In the genomic region with DNA sequence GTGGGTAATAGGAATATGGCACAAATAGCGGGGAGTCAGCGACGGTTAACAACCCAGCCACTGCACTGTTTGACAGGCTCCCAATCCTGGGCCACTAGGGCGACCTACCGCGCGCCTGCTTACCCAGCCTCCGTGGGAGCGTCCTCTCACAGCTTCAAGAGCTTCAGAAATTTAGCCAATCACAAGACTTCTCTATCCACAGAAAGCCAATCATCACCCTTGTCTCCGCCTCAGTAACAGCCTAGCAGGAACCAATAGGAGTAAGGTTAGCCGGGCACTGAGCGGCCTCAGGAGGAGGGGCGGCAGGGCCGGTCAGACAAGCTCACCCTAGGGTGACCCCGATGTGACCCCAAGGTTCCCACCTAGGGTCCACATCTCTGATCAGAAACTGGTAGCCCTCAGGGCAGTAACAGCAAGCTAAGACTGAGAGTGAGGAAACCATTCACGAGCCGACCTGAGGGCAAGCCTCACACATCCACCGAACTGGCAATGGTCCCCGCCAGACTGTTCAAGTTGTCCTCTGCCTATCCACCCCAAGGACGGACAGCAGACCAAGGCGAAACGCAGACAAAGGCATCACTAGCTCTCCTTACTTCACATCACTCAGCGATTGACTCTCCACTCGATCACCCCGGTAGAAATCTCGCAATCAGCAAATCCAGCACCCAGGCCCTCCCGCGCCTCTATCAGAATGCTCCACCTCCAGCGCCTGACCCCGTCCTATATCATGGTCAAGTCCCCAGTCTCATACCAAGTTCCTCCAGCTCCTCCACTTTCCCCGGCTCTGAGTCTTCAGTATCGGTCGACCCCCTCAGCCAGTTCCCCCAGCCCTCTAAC, we compare ENCODE assay signal across 8 mouse cellular contexts. TPM values are rescaled to one million over a fixed set of nuclear protein-coding genes. Genes with fewer than 3 reads are reported as not detected.
A peak's percentile ranks its signal among the peaks of the same experiment; 100 is the strongest.
DNase-seq lines count a peak whose midpoint lies in the region; ATAC-seq lines count a peak whose summit lies in the region.

No protein-coding gene starts in this region.

- H3K9me3 ChIP-seq in heart, embryonic 10.5 days: no peaks in the 10 kb centered on the region
- H3K9me3 ChIP-seq in kidney, embryonic 14.5 days (ENCODE audit: control insufficient read depth, low read length): no peaks in the 10 kb centered on the region
- H3K9me3 ChIP-seq in limb, embryonic 15.5 days: no peaks in the 10 kb centered on the region
- H3K9me3 ChIP-seq in midbrain, embryonic 16.5 days (replicated peaks; ENCODE audit: control insufficient read depth, low read length, poor library complexity, severe bottlenecking): no peaks in the 10 kb centered on the region

- under 1% methylated on average over 33 of the region's 33 CpGs for WGBS in heart, embryonic 10.5 days
- WGBS in kidney, embryonic 14.5 days: under 1% methylated on average over 33 of the region's 33 CpGs
- WGBS in limb, embryonic 15.5 days: under 1% methylated on average over 33 of the region's 33 CpGs
- WGBS in midbrain, embryonic 16.5 days: under 1% methylated on average over 33 of the region's 33 CpGs

- peaks cover 63% of the 10 kb centered on the region for H3K4me1 ChIP-seq in heart, embryonic 10.5 days
- H3K4me1 ChIP-seq in kidney, embryonic 14.5 days (ENCODE audit: control insufficient read depth, insufficient read depth, low read length): peaks cover 33% of the 10 kb centered on the region
- H3K4me1 ChIP-seq in limb, embryonic 15.5 days: peaks cover 50% of the 10 kb centered on the region
- H3K4me1 ChIP-seq in midbrain, embryonic 16.5 days (ENCODE audit: control insufficient read depth, insufficient read depth, low read length): peaks cover 39% of the 10 kb centered on the region

- H3K9ac ChIP-seq in kidney, embryonic 14.5 days (ENCODE audit: low read depth, low read length): peak overlapping the region; percentile 90
- peak overlapping the region; percentile 68 for H3K9ac ChIP-seq in limb, embryonic 15.5 days
- H3K9ac ChIP-seq in midbrain, embryonic 16.5 days (ENCODE audit: low read depth, low read length): peak overlapping the region; percentile 90

- H3K36me3 ChIP-seq in heart, embryonic 10.5 days: peaks cover 61% of the 10 kb centered on the region
- peaks cover 59% of the 10 kb centered on the region for H3K36me3 ChIP-seq in kidney, embryonic 14.5 days (ENCODE audit: control insufficient read depth, insufficient read depth, low read length)
- peaks cover 52% of the 10 kb centered on the region for H3K36me3 ChIP-seq in limb, embryonic 15.5 days
- peaks cover 36% of the 10 kb centered on the region for H3K36me3 ChIP-seq in midbrain, embryonic 16.5 days (ENCODE audit: control insufficient read depth, insufficient read depth, low read length)

- H3K27ac ChIP-seq in heart, embryonic 10.5 days: peak overlapping the region; percentile 98
- H3K27ac ChIP-seq in kidney, embryonic 14.5 days (ENCODE audit: low read depth, low read length): peak overlapping the region; percentile 99
- H3K27ac ChIP-seq in limb, embryonic 15.5 days: peak overlapping the region; percentile 98
- peak overlapping the region; percentile 84 for H3K27ac ChIP-seq in midbrain, embryonic 16.5 days (ENCODE audit: low read length)

- no peaks in the 10 kb centered on the region for H3K27me3 ChIP-seq in heart, embryonic 10.5 days (ENCODE audit: insufficient read depth, poor library complexity, severe bottlenecking)
- no peaks in the 10 kb centered on the region for H3K27me3 ChIP-seq in kidney, embryonic 14.5 days (ENCODE audit: control insufficient read depth, insufficient read depth, low read length)
- H3K27me3 ChIP-seq in limb, embryonic 15.5 days: no peaks in the 10 kb centered on the region
- H3K27me3 ChIP-seq in midbrain, embryonic 16.5 days (ENCODE audit: control insufficient read depth, insufficient read depth, low read depth, low read length): no peaks in the 10 kb centered on the region

- H3K4me2 ChIP-seq in kidney, embryonic 14.5 days (replicated peaks; ENCODE audit: low read depth, low read length): peak overlapping the region; percentile 68
- peak overlapping the region; percentile 94 for H3K4me2 ChIP-seq in limb, embryonic 15.5 days
- H3K4me2 ChIP-seq in midbrain, embryonic 16.5 days (ENCODE audit: low read length): peak overlapping the region; percentile 92

- H3K4me3 ChIP-seq in heart, embryonic 10.5 days: peak overlapping the region; percentile 86
- H3K4me3 ChIP-seq in kidney, embryonic 14.5 days (ENCODE audit: low read length): peak overlapping the region; percentile 85
- peak overlapping the region; percentile 62 for H3K4me3 ChIP-seq in limb, embryonic 15.5 days
- H3K4me3 ChIP-seq in midbrain, embryonic 16.5 days (ENCODE audit: low read depth, low read length): peak overlapping the region; percentile 75

- ATAC-seq in erythroblast, adult 5-6 weeks (replicated peaks; ENCODE audit: low FRiP score, poor library complexity, severe bottlenecking): peak; percentile 81
- ATAC-seq in kidney, embryonic 14.5 days (ENCODE audit: low FRiP score, low TSS enrichment): peak; percentile 65
- ATAC-seq in limb, embryonic 15.5 days (ENCODE audit: insufficient number of reproducible peaks, low FRiP score, low TSS enrichment, low read depth): peak; percentile 57
- ATAC-seq in midbrain, embryonic 16.5 days: peak; percentile 70

- DNase-seq in A20 (ENCODE audit: low read depth, low spot score): peak; percentile 95
- DNase-seq in adrenal gland, postnatal 36 days: peak; percentile 84 to 86
- peak; percentile 96 for DNase-seq in heart, embryonic 10.5 days (ENCODE audit: low spot score)
- peak; percentile 51 to 61 for DNase-seq in spleen, postnatal 14 days (ENCODE audit: low spot score in 2 of 2)

RNA-seq across cellular contexts. Expression of a gene that starts 4.7 kb away (rescaled TPM):
- 10 to 100 TPM; 31.8 to 48.0 TPM for total RNA-seq in adrenal gland, postnatal 36 days (2021)
- 5.8 and 8.2 TPM in 2 replicates for total RNA-seq in erythroblast, adult 5-6 weeks (2015; ENCODE audit: low replicate concordance)
- 0.84 and 1.5 TPM in 2 replicates for total RNA-seq in erythroblast, adult 5-6 weeks (2017; ENCODE audit: low replicate concordance)
- 20.9 and 26.9 TPM in 2 replicates for polyA plus RNA-seq in heart, embryonic 10.5 days (2016; fragmentation: Nextera tagmentation; extraction: Ambion mirVana)
- 36.1 and 37.4 TPM in 2 replicates for polyA plus RNA-seq in kidney, embryonic 14.5 days (2014; fragmentation: Nextera tagmentation; extraction: Ambion mirVana)
- polyA plus RNA-seq in limb, embryonic 15.5 days (2015; fragmentation: Nextera tagmentation; extraction: Ambion mirVana): 30.8 and 32.0 TPM in 2 replicates
- 36.4 and 39.0 TPM in 2 replicates for polyA plus RNA-seq in midbrain, embryonic 16.5 days (2015; fragmentation: Nextera tagmentation; extraction: Ambion mirVana)

RNA-seq across cellular contexts. Expression of a gene that starts 10.7 kb away (rescaled TPM):
- total RNA-seq in adrenal gland, postnatal 36 days (2021): 10 to 100 TPM; 13.4 to 17.8 TPM
- total RNA-seq in erythroblast, adult 5-6 weeks (2015; ENCODE audit: low replicate concordance): not detected in 2 replicates
- not detected in 2 replicates for total RNA-seq in erythroblast, adult 5-6 weeks (2017; ENCODE audit: low replicate concordance)
- polyA plus RNA-seq in heart, embryonic 10.5 days (2016; fragmentation: Nextera tagmentation; extraction: Ambion mirVana): 38.9 and 52.5 TPM in 2 replicates
- 36.8 and 39.6 TPM in 2 replicates for polyA plus RNA-seq in kidney, embryonic 14.5 days (2014; fragmentation: Nextera tagmentation; extraction: Ambion mirVana)
- polyA plus RNA-seq in limb, embryonic 15.5 days (2015; fragmentation: Nextera tagmentation; extraction: Ambion mirVana): 18.8 and 20.4 TPM in 2 replicates
- 5.2 and 5.9 TPM in 2 replicates for polyA plus RNA-seq in midbrain, embryonic 16.5 days (2015; fragmentation: Nextera tagmentation; extraction: Ambion mirVana)

RNA-seq across cellular contexts. Expression of a gene that starts 13.3 kb away (rescaled TPM):
- total RNA-seq in adrenal gland, postnatal 36 days (2021): 10 to 100 TPM; 49.0 to 50.9 TPM
- 12.5 and 16.1 TPM in 2 replicates for total RNA-seq in erythroblast, adult 5-6 weeks (2015; ENCODE audit: low replicate concordance)
- total RNA-seq in erythroblast, adult 5-6 weeks (2017; ENCODE audit: low replicate concordance): 23.5 and 31.4 TPM in 2 replicates
- polyA plus RNA-seq in heart, embryonic 10.5 days (2016; fragmentation: Nextera tagmentation; extraction: Ambion mirVana): 27.4 and 31.8 TPM in 2 replicates
- 11.1 and 23.9 TPM in 2 replicates for polyA plus RNA-seq in kidney, embryonic 14.5 days (2014; fragmentation: Nextera tagmentation; extraction: Ambion mirVana)
- 30.2 and 36.6 TPM in 2 replicates for polyA plus RNA-seq in limb, embryonic 15.5 days (2015; fragmentation: Nextera tagmentation; extraction: Ambion mirVana)
- polyA plus RNA-seq in midbrain, embryonic 16.5 days (2015; fragmentation: Nextera tagmentation; extraction: Ambion mirVana): 27.1 and 28.9 TPM in 2 replicates

RNA-seq across cellular contexts. Expression of a gene that starts 13.5 kb away (rescaled TPM):
- 100 to 1,000 TPM; 132 to 158 TPM for total RNA-seq in adrenal gland, postnatal 36 days (2021)
- total RNA-seq in erythroblast, adult 5-6 weeks (2015; ENCODE audit: low replicate concordance): 25.6 and 30.3 TPM in 2 replicates
- 18.5 and 25.2 TPM in 2 replicates for total RNA-seq in erythroblast, adult 5-6 weeks (2017; ENCODE audit: low replicate concordance)
- 158 and 165 TPM in 2 replicates for polyA plus RNA-seq in heart, embryonic 10.5 days (2016; fragmentation: Nextera tagmentation; extraction: Ambion mirVana)
- polyA plus RNA-seq in kidney, embryonic 14.5 days (2014; fragmentation: Nextera tagmentation; extraction: Ambion mirVana): 172 and 221 TPM in 2 replicates
- 143 and 144 TPM in 2 replicates for polyA plus RNA-seq in limb, embryonic 15.5 days (2015; fragmentation: Nextera tagmentation; extraction: Ambion mirVana)
- 86.2 and 89.6 TPM in 2 replicates for polyA plus RNA-seq in midbrain, embryonic 16.5 days (2015; fragmentation: Nextera tagmentation; extraction: Ambion mirVana)

RNA-seq across cellular contexts. Expression of a gene that starts 39.6 kb away (rescaled TPM):
- total RNA-seq in adrenal gland, postnatal 36 days (2021): 100 to 1,000 TPM in 1 of 2 experiments, 10 to 100 TPM in 1; 78.6 to 119 TPM
- 7.9 and 9.8 TPM in 2 replicates for total RNA-seq in erythroblast, adult 5-6 weeks (2015; ENCODE audit: low replicate concordance)
- total RNA-seq in erythroblast, adult 5-6 weeks (2017; ENCODE audit: low replicate concordance): 16.8 and 18.5 TPM in 2 replicates
- polyA plus RNA-seq in heart, embryonic 10.5 days (2016; fragmentation: Nextera tagmentation; extraction: Ambion mirVana): 15.8 and 26.5 TPM in 2 replicates
- polyA plus RNA-seq in kidney, embryonic 14.5 days (2014; fragmentation: Nextera tagmentation; extraction: Ambion mirVana): 56.7 and 59.7 TPM in 2 replicates
- 77.4 and 89.3 TPM in 2 replicates for polyA plus RNA-seq in limb, embryonic 15.5 days (2015; fragmentation: Nextera tagmentation; extraction: Ambion mirVana)
- polyA plus RNA-seq in midbrain, embryonic 16.5 days (2015; fragmentation: Nextera tagmentation; extraction: Ambion mirVana): 82.8 and 86.1 TPM in 2 replicates

Comparison
In these comparisons a context has a peak if more than half of its experiments do, and no peak if none do; other contexts are left out.
1. Peak in every context shown above with its lines: DNase-seq, ATAC-seq, H3K4me3 ChIP-seq and H3K27ac ChIP-seq.